Mouse (Mus musculus): ENCODE measurements around the gene Tbc1d7.

The Tbc1d7 gene

DNA sequence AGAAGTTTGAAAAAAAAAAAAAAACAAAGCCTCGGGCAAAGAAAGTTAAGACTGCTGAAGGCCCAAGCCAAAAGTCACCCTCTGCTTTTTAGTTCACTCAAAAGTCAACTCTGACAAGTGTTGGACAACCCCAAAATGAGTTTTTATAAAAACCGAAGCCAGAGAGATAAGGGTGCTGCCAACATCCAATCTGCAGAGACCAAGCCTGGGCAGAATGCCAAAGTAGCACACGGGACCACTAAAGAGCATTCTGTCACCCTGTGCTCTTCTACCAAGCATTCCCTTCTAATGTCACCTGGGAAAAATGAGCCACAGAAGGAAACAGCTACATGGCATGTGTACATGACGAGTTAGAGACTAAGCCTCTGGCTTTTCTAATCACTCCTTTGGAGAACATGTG, 36.8 kb downstream of the Tbc1d7 start:
- no peak for DNase-seq (ENCODE audit: low spot score in 2 of 2)

DNA sequence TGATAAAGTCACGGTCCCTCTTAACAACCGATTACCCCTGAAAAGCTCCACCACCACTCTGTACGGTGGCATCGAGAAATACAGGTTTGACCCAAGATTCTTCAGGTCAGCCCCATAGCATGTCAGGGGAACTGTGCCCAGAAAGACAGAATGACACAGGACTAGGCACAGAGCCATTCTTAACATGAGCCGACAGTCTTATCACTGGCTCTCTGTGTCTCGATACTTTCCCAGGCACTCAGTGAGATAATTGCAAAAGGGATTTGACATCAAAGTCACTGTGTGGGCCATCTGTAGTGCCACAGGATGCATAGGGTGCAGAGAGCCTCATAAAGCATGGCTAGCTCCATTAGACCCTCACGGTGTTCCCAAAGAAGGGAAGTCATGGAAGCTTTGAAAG, 37.9 kb downstream of the Tbc1d7 start:
- no peak for DNase-seq (ENCODE audit: low spot score in 2 of 2)

DNA sequence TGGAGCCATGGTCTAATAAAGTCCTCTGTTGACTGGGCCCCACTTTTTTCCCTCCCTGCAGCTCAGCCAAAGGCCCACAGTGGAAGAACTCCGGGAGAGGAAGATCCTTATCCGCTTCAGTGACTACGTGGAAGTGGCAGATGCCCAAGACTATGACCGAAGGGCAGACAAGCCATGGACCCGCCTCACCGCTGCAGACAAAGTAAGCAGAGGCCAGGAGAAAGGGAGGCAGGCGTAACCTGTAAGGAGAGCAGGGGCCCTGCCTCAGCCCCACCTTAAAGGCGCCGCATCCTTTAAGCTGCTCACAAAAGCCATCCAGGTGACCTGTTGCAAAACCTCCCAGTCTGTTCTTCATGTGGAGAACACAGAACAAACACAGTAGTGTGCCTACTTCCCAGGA, 38.4 kb downstream of the Tbc1d7 start:
- no peak for DNase-seq (ENCODE audit: low spot score in 2 of 2)

DNA sequence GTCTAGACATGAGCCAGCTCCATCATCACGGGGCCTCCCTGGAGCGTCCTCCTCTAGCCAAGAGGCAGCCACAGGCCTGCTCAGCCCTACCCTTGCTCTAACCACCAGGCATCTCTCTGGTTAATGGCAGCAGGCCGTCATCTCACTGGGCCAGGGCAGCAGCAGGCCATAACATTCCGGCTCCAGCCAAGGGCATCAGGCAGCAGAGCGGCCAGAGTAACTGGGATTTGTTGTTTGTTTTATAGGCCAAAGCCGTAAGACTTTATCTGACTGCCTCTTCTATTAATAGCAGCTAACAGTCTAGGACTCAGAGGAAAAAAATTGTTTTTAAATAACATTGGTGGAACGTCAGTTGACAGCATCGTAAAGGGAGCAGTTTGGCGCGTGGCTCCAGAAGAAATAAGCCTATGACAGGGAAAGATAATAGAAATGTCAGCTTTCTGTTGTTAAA, 39.5 kb downstream of the Tbc1d7 start:
- DNase-seq (ENCODE audit: low spot score in 2 of 2): no peak

DNA sequence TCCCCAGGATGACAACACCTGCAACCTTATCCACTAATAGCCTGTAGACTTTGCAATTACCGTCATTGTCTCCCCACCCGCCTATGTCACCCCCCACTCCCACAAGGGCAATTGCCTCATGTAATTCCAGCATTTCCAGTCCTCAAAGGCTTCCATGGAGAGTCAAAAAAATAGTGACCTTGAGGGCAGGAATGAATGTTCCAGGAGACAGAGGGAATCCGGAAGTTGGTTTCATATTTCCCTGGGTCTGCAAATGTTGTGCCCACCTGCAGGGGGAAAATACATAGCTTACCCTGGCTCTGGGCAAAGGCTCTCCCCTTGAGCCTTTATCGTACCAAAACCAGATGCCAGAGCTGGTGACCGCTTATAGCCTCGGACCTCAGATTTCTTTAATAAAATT, 41.1 kb downstream of the Tbc1d7 start:
- DNase-seq (ENCODE audit: low spot score in 2 of 2): no peak

DNA sequence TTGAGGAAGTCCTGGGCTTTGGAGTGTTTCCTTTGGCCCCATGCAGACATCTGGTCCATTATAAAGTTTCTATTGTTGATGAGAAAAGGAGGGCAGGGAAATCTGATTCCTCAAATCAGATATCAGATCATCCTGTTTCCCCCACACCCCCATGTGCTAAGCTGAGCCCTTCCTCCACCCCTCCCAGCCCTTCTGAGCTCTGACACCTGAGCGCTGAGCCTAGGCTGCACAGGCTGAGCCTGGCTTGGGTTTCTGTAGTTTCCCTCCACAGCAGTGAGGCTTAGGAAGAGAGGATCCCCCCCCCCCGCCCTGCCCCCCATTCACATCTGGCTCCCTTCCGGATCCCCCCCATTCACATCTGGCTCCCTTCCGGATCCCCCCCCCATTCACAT, 46.6 kb downstream of the Tbc1d7 start:
- no peak for DNase-seq (ENCODE audit: low spot score in 2 of 2)

DNA sequence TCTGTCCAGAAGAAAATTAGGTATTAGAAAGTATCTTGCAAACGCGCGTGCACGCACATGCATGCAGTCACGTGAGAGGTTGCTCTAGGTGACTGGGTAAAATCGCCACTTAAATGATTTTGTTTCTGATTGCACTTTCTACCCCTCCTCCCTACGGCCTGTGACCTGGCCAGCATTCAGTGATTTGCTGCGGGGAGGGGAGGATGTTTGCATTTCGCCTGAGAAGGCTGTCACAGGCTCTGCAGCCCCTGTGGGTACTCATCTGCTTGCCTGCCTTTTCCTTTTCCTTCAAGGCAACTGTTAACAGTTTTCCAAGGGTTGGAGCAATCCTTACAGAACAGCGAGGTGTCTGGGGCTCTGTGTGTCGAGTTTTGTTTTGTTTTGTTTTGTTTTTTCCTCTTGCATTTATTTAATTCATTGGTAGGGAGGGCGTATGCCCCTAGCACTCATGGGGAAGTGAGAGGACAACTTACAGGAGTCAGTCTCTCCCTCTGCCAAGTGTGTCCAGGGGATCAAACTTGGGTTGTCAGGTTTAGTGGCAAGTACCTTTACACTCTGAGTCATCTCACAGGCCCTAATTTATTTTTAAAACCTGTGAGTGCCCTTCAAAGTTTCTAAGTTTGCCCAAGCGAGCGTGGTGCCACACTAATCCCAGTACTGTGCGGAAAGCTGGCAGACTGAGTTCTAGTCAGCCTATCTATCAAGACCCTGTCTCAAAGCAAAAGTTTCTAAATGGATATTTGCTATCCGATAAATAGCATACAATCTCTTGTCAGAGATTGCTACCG, 47.2 kb downstream of the Tbc1d7 start:
- DNase-seq (ENCODE audit: low spot score in 2 of 2): no peak

DNA sequence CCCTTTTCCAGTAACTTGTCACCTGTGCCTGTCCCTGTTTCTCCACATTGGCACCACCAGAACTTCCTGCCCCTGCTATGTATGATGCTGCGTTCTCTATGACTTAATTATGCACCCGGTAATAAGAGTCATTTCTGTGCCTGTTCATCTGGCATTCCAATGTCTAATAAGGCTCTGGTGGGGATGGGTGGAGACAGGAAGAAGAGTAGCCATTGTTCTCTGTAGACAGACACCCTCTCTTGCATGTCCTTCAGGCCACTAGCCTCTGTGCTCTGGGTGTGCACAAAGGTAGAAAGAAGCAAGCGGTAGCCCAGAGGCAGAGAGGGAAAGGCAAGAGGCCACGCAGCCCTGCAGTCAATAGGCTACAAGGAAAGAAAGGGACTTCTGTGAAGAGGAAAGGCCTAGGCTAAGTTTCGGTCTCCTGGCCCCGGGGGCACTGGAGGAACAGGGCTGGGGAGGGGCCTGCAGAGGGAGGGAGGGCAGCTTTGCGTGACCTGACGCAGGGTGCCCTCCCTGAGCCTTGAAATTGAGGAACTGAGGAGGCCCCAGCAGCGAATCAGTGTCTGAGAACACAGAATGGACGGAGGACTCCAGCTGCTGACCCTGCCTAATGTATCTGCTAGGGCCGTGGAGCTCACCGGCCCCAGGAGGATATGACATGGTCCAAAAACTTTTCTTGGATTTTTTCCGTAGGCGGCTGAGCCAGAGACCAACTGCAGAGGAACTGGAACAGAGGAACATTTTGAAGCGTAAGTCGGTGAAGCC, 48.8 kb downstream of the Tbc1d7 start:
- DNase-seq (ENCODE audit: low spot score in 2 of 2): peak in 1 of 2 experiments; percentile 12

DNA sequence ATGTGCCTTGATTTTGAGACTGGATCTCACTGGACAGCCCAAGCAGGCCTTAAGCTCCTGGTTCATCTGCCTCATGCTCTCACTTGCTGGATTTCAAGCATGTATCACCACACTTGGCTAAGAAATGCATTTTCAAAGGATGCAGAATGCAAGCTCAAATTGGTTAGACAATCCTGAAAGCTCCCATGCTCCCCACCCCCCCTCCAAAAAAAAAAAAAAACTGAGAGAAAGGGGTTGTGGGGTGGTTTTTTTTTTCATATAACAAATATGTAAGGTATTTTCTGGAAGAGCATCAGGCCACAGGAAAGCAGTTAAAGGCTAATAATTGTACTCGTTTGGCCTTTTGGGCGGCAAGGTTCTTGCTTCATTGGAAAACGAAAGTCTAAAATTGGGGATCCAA, 58.2 kb downstream of the Tbc1d7 start:
- DNase-seq (ENCODE audit: low spot score in 2 of 2): no peak

DNA sequence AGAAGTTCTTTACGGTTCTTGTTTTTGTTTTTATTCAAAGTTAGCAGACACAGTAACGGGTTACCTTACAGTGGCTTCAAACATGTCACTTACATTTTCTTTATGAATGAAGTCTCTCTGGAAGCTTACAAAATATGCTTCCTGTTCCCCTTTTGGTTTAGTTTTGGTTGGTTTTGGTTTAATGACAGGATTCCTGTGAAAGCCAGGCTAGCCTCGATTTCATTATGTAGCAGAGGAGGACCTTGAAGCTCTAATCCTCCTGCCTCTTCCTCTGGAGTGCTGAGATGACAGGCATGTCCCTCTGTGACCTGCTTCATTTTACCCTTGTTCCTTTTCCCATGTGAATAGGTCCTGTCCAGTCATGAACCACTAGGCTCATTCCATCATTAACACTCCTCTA, 58.6 kb downstream of the Tbc1d7 start:
- DNase-seq (ENCODE audit: low spot score in 2 of 2): no peak

DNA sequence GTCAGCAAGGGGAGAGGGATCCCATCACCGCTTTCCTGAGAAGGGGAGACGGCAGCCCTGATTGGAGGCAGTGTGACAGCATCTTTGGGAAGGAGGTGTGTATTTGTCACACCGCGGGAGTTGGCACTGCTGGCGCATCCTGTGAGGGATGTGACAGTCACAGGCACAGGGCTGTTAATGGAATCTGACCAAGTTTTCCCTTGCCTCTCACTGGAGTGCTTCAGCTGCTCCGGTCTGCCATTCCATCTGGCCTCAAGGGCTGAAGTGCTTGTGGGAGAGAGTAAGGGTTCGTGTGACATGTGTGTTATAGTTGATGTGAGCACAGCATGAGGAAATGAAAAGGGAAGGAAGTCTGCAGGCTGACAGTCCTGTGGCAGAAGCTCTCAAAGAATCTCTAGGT, 59.0 kb downstream of the Tbc1d7 start:
- DNase-seq (ENCODE audit: low spot score in 2 of 2): no peak

DNA sequence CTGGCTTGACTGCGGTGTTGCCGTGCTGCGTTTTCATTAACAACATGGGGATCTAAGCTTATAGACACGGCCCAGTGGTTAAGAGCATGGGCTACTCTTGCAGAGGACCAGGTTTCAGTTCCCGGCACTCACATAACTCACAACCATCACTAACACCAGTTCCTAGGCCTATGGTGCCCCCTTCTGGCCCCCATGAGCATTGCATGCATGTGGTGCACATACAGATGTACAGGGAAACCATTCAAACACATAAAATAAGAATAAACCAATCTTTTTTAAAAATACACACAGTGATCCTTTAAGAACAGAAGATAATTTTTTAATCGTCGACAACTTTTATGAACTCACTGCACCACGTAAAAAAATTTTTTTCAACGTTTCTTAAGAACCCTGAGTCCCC, 66.8 kb downstream of the Tbc1d7 start:
- DNase-seq (ENCODE audit: low spot score in 2 of 2): no peak

DNA sequence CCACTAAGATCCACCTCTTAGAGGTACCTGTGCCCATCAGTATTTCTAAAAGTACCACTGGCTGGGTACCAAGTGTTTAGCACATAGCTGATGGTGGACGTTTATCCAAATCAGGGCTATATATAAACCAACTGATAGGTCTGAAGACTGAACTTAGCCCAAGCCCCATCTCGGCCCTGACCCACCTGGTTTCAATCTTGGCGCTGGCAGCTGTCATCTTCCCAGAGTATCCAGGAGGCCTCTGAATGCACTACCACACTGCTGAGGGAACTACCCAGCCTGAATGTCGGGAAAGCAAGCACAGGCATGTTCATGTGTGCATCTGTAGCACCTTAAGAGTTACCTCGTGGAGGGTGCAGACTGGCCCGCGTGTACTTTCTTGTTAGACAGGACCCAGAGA, 68.4 kb downstream of the Tbc1d7 start:
- DNase-seq (ENCODE audit: low spot score in 2 of 2): no peak
